Mouse (Mus musculus): ENCODE data around the gene Col1a2. TPM values are rescaled to one million over a fixed set of nuclear protein-coding genes. Genes with fewer than 3 reads are reported as not detected.

The Col1a2 gene
- 1,609 and 1,850 TPM in 2 replicates for polyA plus RNA-seq (2015; fragmentation: Nextera tagmentation; extraction: Ambion mirVana)

DNA sequence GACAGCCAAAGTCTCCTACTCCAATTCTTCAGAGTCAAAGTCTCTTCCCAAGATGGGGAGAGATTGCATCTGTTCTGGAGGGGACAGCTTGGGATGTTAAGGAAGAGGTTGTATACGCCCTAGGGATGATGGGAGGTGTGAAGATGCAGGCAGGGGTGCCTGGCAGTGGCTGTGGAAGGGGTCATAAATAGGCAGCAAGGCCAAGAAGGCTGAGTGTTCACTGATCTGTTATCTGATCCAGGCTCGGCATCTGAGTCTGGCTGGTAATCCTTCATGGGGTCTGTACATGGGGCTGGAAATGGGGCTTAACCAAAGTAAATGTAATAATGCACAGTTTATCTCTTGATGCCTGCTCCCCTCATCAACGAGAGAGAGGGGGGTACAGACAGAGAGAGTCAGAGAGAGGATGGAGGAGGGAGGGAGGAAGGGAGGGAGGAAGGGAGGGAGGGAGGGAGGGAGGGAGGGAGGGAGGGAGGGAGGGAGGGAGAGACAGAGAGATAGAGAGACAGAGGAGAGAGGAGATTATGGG is at the start of gene Col1a2:
Gene Col1a2, plus strand, starts transcription at position 212 of the 529 bp plus-strand sequence.

Other genes starting within 250 kb of the Col1a2 start
- gene Casd1, start 96.0 kb downstream of the Col1a2 start, polyA plus RNA-seq (2015; fragmentation: Nextera tagmentation; extraction: Ambion mirVana): 12.7 and 13.5 TPM in 2 replicates
- 79.0 and 82.4 TPM in 2 replicates for gene Sgce, start 242.4 kb downstream of the Col1a2 start, polyA plus RNA-seq (2015; fragmentation: Nextera tagmentation; extraction: Ambion mirVana)
- 2.4 and 2.6 TPM in 2 replicates for gene Peg10, start 242.5 kb downstream of the Col1a2 start, polyA plus RNA-seq (2015; fragmentation: Nextera tagmentation; extraction: Ambion mirVana)